Mouse (Mus musculus) layer of hippocampus, postnatal 10 days (tissue): ENCODE measurements around the gene Phkb. TPM values are rescaled to one million over a fixed set of nuclear protein-coding genes. Genes with fewer than 3 reads are reported as not detected.

ENCODE experiments used
- DNase-seq, 2 experiments: peaks; one replicate each; pipeline ENCODE4 v3.0.0; 2021; ENCODE audit warnings: low spot score in 2 of 2
- total RNA-seq, 2 experiments: library from RNA; stranded (reverse); gene quantifications; 2 replicates each; pipeline ENCODE4 v1.2.3; 2021

The Phkb gene
- total RNA-seq, 2 experiments from 2014 or later, result 32.5 to 34.7 TPM

- DNase-seq, result no peak
These were observed 246.0 kb downstream of the Phkb start for GRCm38 (mm10) chr8:86086791-86087190.

DNA sequence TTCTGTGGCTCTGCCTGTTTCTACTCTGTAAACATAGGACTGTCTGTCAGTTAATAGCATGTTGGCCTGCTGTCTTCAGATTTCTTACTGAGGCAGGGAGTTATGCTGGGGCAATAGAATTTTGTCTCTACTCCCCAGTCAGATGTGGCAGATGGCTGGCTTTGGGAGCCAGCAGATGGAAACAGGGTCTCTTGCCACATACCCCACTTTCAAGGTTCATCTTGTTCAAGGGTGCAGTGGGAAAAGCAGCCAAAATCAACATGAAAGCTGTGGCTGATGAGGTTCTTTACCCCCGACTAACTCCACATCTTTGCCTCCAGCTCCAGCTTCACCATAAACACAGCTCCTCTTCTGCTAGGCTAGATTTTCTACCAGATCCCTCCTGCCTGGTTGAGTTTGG is 246.7 kb downstream of the Phkb start:
- DNase-seq, result no peak

- DNase-seq, result no peak
These were observed 249.9 kb downstream of the Phkb start for GRCm38 (mm10) chr8:86090666-86091065.

Other genes with a start within 250 kb of the Phkb start
- 10 to 100 TPM; 80.6 to 82.4 TPM for gene Neto2, start 140.0 kb upstream of the Phkb start, total RNA-seq
- 100 to 1,000 TPM; 151 to 179 TPM for gene Itfg1, start within 50 bp of the Phkb start, total RNA-seq